20 mouse cellular contexts compared by ENCODE assay signal in genomic region chr2:155562934-155563333, GRCm38 (mm10). TPM values are rescaled to one million over a fixed set of nuclear protein-coding genes. Genes with fewer than 3 reads are reported as not detected.
DNase-seq lines count a peak whose midpoint lies in the region; ATAC-seq and TF ChIP-seq lines count a peak whose summit lies in the region.
"Had no signal": no experiment of that assay in that cellular context is flagged by ENCODE, and none has a peak within 500 bp of the region (broad histone marks: within the 10 kb centered on the region; RNA-seq: fewer than 3 reads in every experiment).

No protein-coding gene starts in this region.

- peaks cover 3% of the 10 kb centered on the region; the same call in 1 of the 2 replicates for H3K36me3 ChIP-seq in stomach, postnatal 0 days (ENCODE audit: control insufficient read depth, insufficient read depth, low read length)

- WGBS in stomach, postnatal 0 days = 79% methylated on average over 4 of the region's 4 CpGs

- TF ChIP-seq EP300 in stomach, postnatal 0 days (optimal IDR thresholded peaks at IDR 0.05) = no peak

- H3K4me1 ChIP-seq in stomach, postnatal 0 days (replicated peaks; ENCODE audit: control insufficient read depth, insufficient read depth) = no peaks in the 10 kb centered on the region
- H3K4me1 ChIP-seq: embryonic facial prominence, embryonic 13.5 days; forebrain, embryonic 12.5 days; heart, embryonic 13.5 days; hindbrain, embryonic 15.5 days had no signal

- H3K9ac ChIP-seq in stomach, postnatal 0 days (ENCODE audit: low read length) = no peak overlapping the region
- H3K9ac ChIP-seq: embryonic facial prominence, embryonic 13.5 days; forebrain, embryonic 12.5 days; heart, embryonic 13.5 days; hindbrain, embryonic 15.5 days had no signal

- H3K9me3 ChIP-seq in stomach, postnatal 0 days (ENCODE audit: control insufficient read depth, low read length) = no peaks in the 10 kb centered on the region
- H3K9me3 ChIP-seq: embryonic facial prominence, embryonic 13.5 days; forebrain, embryonic 12.5 days; heart, embryonic 13.5 days; hindbrain, embryonic 15.5 days had no signal

- TF ChIP-seq CTCF in layer of hippocampus, adult 2 months (conservative IDR thresholded peaks at IDR 0.05) = no peak
- no peak for TF ChIP-seq CTCF in stomach, postnatal 0 days (IDR thresholded peaks at IDR 0.05; ENCODE audit: low read depth)

- peak overlapping the region; percentile 53; the same call in 1 of the 2 replicates for H3K27ac ChIP-seq in layer of hippocampus, adult 2 months
- H3K27ac ChIP-seq in stomach, postnatal 0 days (replicated peaks) = no peak overlapping the region
- H3K27ac ChIP-seq: embryonic facial prominence, embryonic 13.5 days; forebrain, embryonic 12.5 days; heart, embryonic 13.5 days; hindbrain, embryonic 15.5 days had no signal

- H3K4me3 ChIP-seq in layer of hippocampus, adult 2 months = no peak overlapping the region
- no peak overlapping the region for H3K4me3 ChIP-seq in stomach, postnatal 0 days (ENCODE audit: low read depth, low read length)
- H3K4me3 ChIP-seq: embryonic facial prominence, embryonic 13.5 days; forebrain, embryonic 12.5 days; heart, embryonic 13.5 days; hindbrain, embryonic 15.5 days had no signal

- no peaks in the 10 kb centered on the region for H3K27me3 ChIP-seq in stomach, postnatal 0 days (ENCODE audit: control insufficient read depth, insufficient read depth, low read length)
- H3K27me3 ChIP-seq: embryonic facial prominence, embryonic 13.5 days; forebrain, embryonic 12.5 days; heart, embryonic 13.5 days; hindbrain, embryonic 15.5 days had no signal

- no peak overlapping the region for H3K4me2 ChIP-seq in stomach, postnatal 0 days (replicated peaks; ENCODE audit: low read depth)
- H3K4me2 ChIP-seq: embryonic facial prominence, embryonic 13.5 days; forebrain, embryonic 12.5 days; heart, embryonic 13.5 days; hindbrain, embryonic 15.5 days had no signal

- no peak for DNase-seq in layer of hippocampus, adult 2 months (ENCODE audit: low spot score in 2 of 2)
- DNase-seq in layer of hippocampus, postnatal 25 days (ENCODE audit: extremely low spot score in 1 of 2, low spot score in 1 of 2) = no peak
- peak; percentile 28 to 31 for DNase-seq in urinary bladder, postnatal 36 days (ENCODE audit: low spot score in 2 of 2)
- DNase-seq in urinary bladder, postnatal 10 days (ENCODE audit: low spot score) = no peak
- no peak for DNase-seq in stomach, postnatal 0 days (ENCODE audit: low spot score)
- no peak for DNase-seq in Muller cell, postnatal 12 days (ENCODE audit: inconsistent ontology term)
- DNase-seq in yolk sac, embryonic 10.5 days (ENCODE audit: low spot score) = no peak
- DNase-seq: adrenal gland, postnatal 14 days; cerebellum, adult 11-12 months; cerebellum, adult 9-10 months; cerebellum, postnatal 25 days; gastrocnemius, postnatal 10 days; heart, postnatal 36 days had no signal

- ATAC-seq in granulocyte monocyte progenitor cell, adult 5-6 weeks (replicated peaks; ENCODE audit: poor library complexity, severe bottlenecking) = peak; percentile 25; the same call in 1 of the 2 replicates
- peak; percentile 85 for ATAC-seq in stomach, postnatal 0 days (ENCODE audit: low FRiP score, low TSS enrichment)
- ATAC-seq: forebrain, embryonic 16.5 days; inflammation-experienced regulatory T-cells, adult 6 months had no signal

RNA-seq across cellular contexts. Expression of gene Gss, which starts 29.7 kb away (rescaled TPM):
- total RNA-seq in layer of hippocampus, adult 2 months (2021) = 10 to 100 TPM; 25.6 to 26.2 TPM
- 10 to 100 TPM; 22.6 to 26.5 TPM for total RNA-seq in layer of hippocampus, postnatal 25 days (2021)
- total RNA-seq in granulocyte monocyte progenitor cell, adult 5-6 weeks (2014; fragmentation: Nextera tagmentation) = 17.0 and 18.2 TPM in 2 replicates
- 16.7 and 21.6 TPM in 2 replicates for total RNA-seq in granulocyte monocyte progenitor cell, adult 5-6 weeks (2017)
- 47.9 and 54.2 TPM in 2 replicates for polyA plus RNA-seq in stomach, postnatal 0 days (2015; fragmentation: Nextera tagmentation; extraction: Ambion mirVana)

RNA-seq across cellular contexts. Expression of gene Ggt7, which starts 44.9 kb away (rescaled TPM):
- total RNA-seq in layer of hippocampus, adult 2 months (2021) = 100 to 1,000 TPM; 114 to 124 TPM
- total RNA-seq in layer of hippocampus, postnatal 25 days (2021) = 100 to 1,000 TPM; 111 to 117 TPM
- total RNA-seq in granulocyte monocyte progenitor cell, adult 5-6 weeks (2014; fragmentation: Nextera tagmentation) = not detected in 2 replicates
- total RNA-seq in granulocyte monocyte progenitor cell, adult 5-6 weeks (2017) = not detected in 2 replicates
- 2.6 and 2.9 TPM in 2 replicates for polyA plus RNA-seq in stomach, postnatal 0 days (2015; fragmentation: Nextera tagmentation; extraction: Ambion mirVana)

RNA-seq across cellular contexts. Expression of gene Acss2, which starts 45.2 kb away (rescaled TPM):
- total RNA-seq in layer of hippocampus, adult 2 months (2021) = 10 to 100 TPM; 62.6 to 70.8 TPM
- total RNA-seq in layer of hippocampus, postnatal 25 days (2021) = 10 to 100 TPM; 60.8 to 70.2 TPM
- total RNA-seq in granulocyte monocyte progenitor cell, adult 5-6 weeks (2014; fragmentation: Nextera tagmentation) = 4.1 and 5.6 TPM in 2 replicates
- 3.6 and 4.4 TPM in 2 replicates for total RNA-seq in granulocyte monocyte progenitor cell, adult 5-6 weeks (2017)
- polyA plus RNA-seq in stomach, postnatal 0 days (2015; fragmentation: Nextera tagmentation; extraction: Ambion mirVana) = 10.3 and 13.6 TPM in 2 replicates

RNA-seq across cellular contexts. Expression of gene Myh7b, which starts 48.1 kb away (rescaled TPM):
- total RNA-seq in layer of hippocampus, adult 2 months (2021) = 1 to 10 TPM; 5.5 to 5.6 TPM
- total RNA-seq in layer of hippocampus, postnatal 25 days (2021) = 1 to 10 TPM; 2.7 to 3.7 TPM
- total RNA-seq in granulocyte monocyte progenitor cell, adult 5-6 weeks (2014; fragmentation: Nextera tagmentation) = 0.37 TPM in 1 of 2 replicates, not detected in the other
- not detected in 2 replicates for total RNA-seq in granulocyte monocyte progenitor cell, adult 5-6 weeks (2017)
- polyA plus RNA-seq in stomach, postnatal 0 days (2015; fragmentation: Nextera tagmentation; extraction: Ambion mirVana) = 0.05 and 0.15 TPM in 2 replicates

Comparison
In these comparisons a context has a peak if more than half of its experiments do, and no peak if none do; other contexts are left out.
1. DNase-seq: peak in urinary bladder, postnatal 36 days (2 of 2); none in layer of hippocampus, adult 2 months (0 of 2), layer of hippocampus, postnatal 25 days (0 of 2), urinary bladder, postnatal 10 days (single experiment), stomach, postnatal 0 days (single experiment), Muller cell, postnatal 12 days (single experiment) and yolk sac, embryonic 10.5 days (single experiment).
2. RNA of gene Ggt7, which starts 44.9 kb away (total RNA-seq): 114 to 124 TPM in layer of hippocampus, adult 2 months and 111 to 117 TPM in layer of hippocampus, postnatal 25 days; not detected in granulocyte monocyte progenitor cell, adult 5-6 weeks; every median in the first group is over 100 times any median in the second.
3. RNA of gene Acss2, which starts 45.2 kb away (total RNA-seq): 62.6 to 70.8 TPM in layer of hippocampus, adult 2 months and 60.8 to 70.2 TPM in layer of hippocampus, postnatal 25 days; 3.6 to 5.6 TPM in granulocyte monocyte progenitor cell, adult 5-6 weeks; every median in the first group is over 4 times any median in the second.